ENCODE assay signal across 29 mouse cellular contexts in genomic region chr17:50191318-50191957, GRCm38 (mm10). TPM values are rescaled to one million over a fixed set of nuclear protein-coding genes. Genes with fewer than 3 reads are reported as not detected.
A peak's percentile ranks its signal among the peaks of the same experiment; 100 is the strongest.
DNase-seq lines count a peak whose midpoint lies in the region; ATAC-seq and TF ChIP-seq lines count a peak whose summit lies in the region.
"Had no signal": no experiment of that assay in that cellular context is flagged by ENCODE, and none has a peak within 500 bp of the region (broad histone marks: within the 10 kb centered on the region; RNA-seq: fewer than 3 reads in every experiment).

No protein-coding gene starts in this region.

- WGBS in midbrain, embryonic 15.5 days: 44% methylated on average over 9 of the region's 9 CpGs
- 53% methylated on average over 9 of the region's 9 CpGs for WGBS in midbrain, embryonic 10.5 days
- 54% methylated on average over 9 of the region's 9 CpGs for WGBS in neural tube, embryonic 15.5 days

- no peak for TF ChIP-seq EP300 in MEL (IDR thresholded peaks at IDR 0.05; ENCODE audit: low read depth in 1 of 2, low read length in 2 of 2)

- H3K79me2 ChIP-seq in MEL (ENCODE audit: control insufficient read depth, insufficient read depth, low read length, poor library complexity): peaks cover 37% of the 10 kb centered on the region

- H3K9ac ChIP-seq in midbrain, embryonic 15.5 days: no peak overlapping the region
- peak overlapping the region; percentile 83; the same call in 1 of the 2 replicates for H3K9ac ChIP-seq in MEL (ENCODE audit: control insufficient read depth, low read depth, low read length, poor library complexity, severe bottlenecking)
- H3K9ac ChIP-seq in neural tube, embryonic 15.5 days (replicated peaks): no peak overlapping the region
- H3K9ac ChIP-seq: embryonic facial prominence, embryonic 12.5 days; intestine, embryonic 15.5 days had no signal

- DNase-seq in heart, adult 11 months: peak; percentile 90
- no peak for DNase-seq in heart, postnatal 4 days
- DNase-seq in midbrain, embryonic 10.5 days (ENCODE audit: low spot score): no peak
- DNase-seq in MEL (ENCODE audit: low read depth, low spot score): no peak
- DNase-seq in kidney, postnatal 25 days: no peak
- DNase-seq: adrenal gland, adult 2 months; adrenal gland, postnatal 36 days; cerebellum, adult 2 months; heart, postnatal 36 days; kidney, adult 8-10 months; layer of hippocampus, postnatal 36 days; left cerebral cortex, postnatal 4 days; liver, embryonic 13.5 days; lung, adult 18-20 months; right cerebral cortex, postnatal 4 days; thymus, postnatal 4 days had no signal

- H3K27ac ChIP-seq in midbrain, embryonic 15.5 days: no peak overlapping the region
- H3K27ac ChIP-seq in midbrain, embryonic 10.5 days (replicated peaks): no peak overlapping the region
- no peak overlapping the region for H3K27ac ChIP-seq in MEL (ENCODE audit: control insufficient read depth, low read depth, low read length)
- no peak overlapping the region for H3K27ac ChIP-seq in neural tube, embryonic 15.5 days (replicated peaks)
- H3K27ac ChIP-seq: embryonic facial prominence, embryonic 12.5 days; hindbrain, postnatal 0 days; intestine, embryonic 15.5 days; kidney, postnatal 0 days; liver, embryonic 13.5 days; stomach, postnatal 0 days had no signal

- no peaks in the 10 kb centered on the region for H3K36me3 ChIP-seq in midbrain, embryonic 15.5 days (replicated peaks)
- no peaks in the 10 kb centered on the region for H3K36me3 ChIP-seq in midbrain, embryonic 10.5 days
- peaks cover 4 to 13% of the 10 kb centered on the region in 2 experiments; a peak in 3 of 4 replicates for H3K36me3 ChIP-seq in MEL (ENCODE audit: control insufficient read depth in 1 of 2, insufficient read depth in 2 of 2, low read length in 2 of 2)
- H3K36me3 ChIP-seq in neural tube, embryonic 15.5 days: no peaks in the 10 kb centered on the region
- H3K36me3 ChIP-seq: embryonic facial prominence, embryonic 12.5 days; heart, embryonic 10.5 days; heart, embryonic 15.5 days; intestine, embryonic 15.5 days; liver, embryonic 13.5 days had no signal

- no peak for ATAC-seq in midbrain, embryonic 15.5 days (replicated peaks)
- ATAC-seq in neural tube, embryonic 15.5 days (ENCODE audit: low FRiP score): no peak
- ATAC-seq: activated CD4-positive, CD25-positive, alpha-beta regulatory T cell, adult 4 months; CD4-positive, CD25-positive, alpha-beta regulatory T cell, adult 4 months; forebrain, embryonic 16.5 days; lung, postnatal 0 days had no signal

- no peak for TF ChIP-seq POLR2A in MEL (IDR thresholded peaks at IDR 0.05; ENCODE audit: control insufficient read depth in 1 of 2, insufficient read depth in 1 of 2, low read depth in 1 of 2, low read length in 2 of 2, poor library complexity in 1 of 2)

- peaks cover 29% of the 10 kb centered on the region for H3K4me1 ChIP-seq in midbrain, embryonic 15.5 days
- peaks cover 33% of the 10 kb centered on the region for H3K4me1 ChIP-seq in midbrain, embryonic 10.5 days
- peaks cover 12 to 26% of the 10 kb centered on the region in 2 experiments for H3K4me1 ChIP-seq in MEL (ENCODE audit: control insufficient read depth in 1 of 2, insufficient read depth in 2 of 2, low read length in 2 of 2)
- H3K4me1 ChIP-seq in neural tube, embryonic 15.5 days: peaks cover 43% of the 10 kb centered on the region

- H3K27me3 ChIP-seq in midbrain, embryonic 15.5 days (replicated peaks): peaks cover 26% of the 10 kb centered on the region
- peaks cover 79% of the 10 kb centered on the region for H3K27me3 ChIP-seq in midbrain, embryonic 10.5 days (ENCODE audit: low read depth, poor library complexity, severe bottlenecking)
- no peaks in the 10 kb centered on the region for H3K27me3 ChIP-seq in MEL (ENCODE audit: control insufficient read depth in 1 of 2, insufficient read depth in 2 of 2, low read length in 2 of 2)
- peaks cover 16% of the 10 kb centered on the region for H3K27me3 ChIP-seq in neural tube, embryonic 15.5 days (replicated peaks)
- H3K27me3 ChIP-seq: heart, embryonic 15.5 days had no signal

- no peak for TF ChIP-seq CTCF in MEL (IDR thresholded peaks at IDR 0.05 in 2 of 3, conservative IDR thresholded peaks at IDR 0.05 in 1 of 3; ENCODE audit: control insufficient read depth in 1 of 3, insufficient read depth in 1 of 3, low read depth in 2 of 3, low read length in 3 of 3, poor library complexity in 1 of 3, severe bottlenecking in 1 of 3)

- TF ChIP-seq RAD21 in MEL (IDR thresholded peaks at IDR 0.05; ENCODE audit: low read depth, low read length): no peak

- H3K9me3 ChIP-seq in midbrain, embryonic 15.5 days: no peaks in the 10 kb centered on the region
- no peaks in the 10 kb centered on the region for H3K9me3 ChIP-seq in midbrain, embryonic 10.5 days (replicated peaks)
- no peaks in the 10 kb centered on the region for H3K9me3 ChIP-seq in MEL (replicated peaks; ENCODE audit: insufficient read depth, low read length)
- no peaks in the 10 kb centered on the region for H3K9me3 ChIP-seq in neural tube, embryonic 15.5 days (replicated peaks)
- H3K9me3 ChIP-seq: embryonic facial prominence, embryonic 12.5 days; heart, embryonic 10.5 days; heart, embryonic 15.5 days; intestine, embryonic 15.5 days; liver, embryonic 13.5 days had no signal

- peak overlapping the region; percentile 99; the same call in 1 of the 2 replicates for H3K4me2 ChIP-seq in midbrain, embryonic 15.5 days
- H3K4me2 ChIP-seq in neural tube, embryonic 15.5 days: peak overlapping the region; percentile 100; the same call in 1 of the 2 replicates

- no peak overlapping the region for H3K4me3 ChIP-seq in midbrain, embryonic 15.5 days
- H3K4me3 ChIP-seq in midbrain, embryonic 10.5 days: no peak overlapping the region
- H3K4me3 ChIP-seq in MEL (ENCODE audit: control insufficient read depth in 1 of 2, insufficient read depth in 1 of 2, low read depth in 2 of 2, low read length in 2 of 2): no peak overlapping the region; a peak in 1 of 4 replicates
- no peak overlapping the region for H3K4me3 ChIP-seq in neural tube, embryonic 15.5 days (replicated peaks)

TF ChIP-seq in MEL, 35 proteins besides CTCF, POLR2A, EP300 and RAD21:
- TF ChIP-seq MAZ (IDR thresholded peaks at IDR 0.05; ENCODE audit: low read depth, low read length): no peak
- no peak for TF ChIP-seq MYC (IDR thresholded peaks at IDR 0.05; ENCODE audit: low read depth, low read length)
- TF ChIP-seq TCF12 (IDR thresholded peaks at IDR 0.05; ENCODE audit: low read depth, low read length): no peak
- no peak for TF ChIP-seq RCOR1 (IDR thresholded peaks at IDR 0.05; ENCODE audit: low read depth, low read length)
- no peak for TF ChIP-seq MAFK (IDR thresholded peaks at IDR 0.05; ENCODE audit: borderline replicate concordance, low read depth, low read length)
- no peak for TF ChIP-seq POLR2AphosphoS5 (IDR thresholded peaks at IDR 0.05; ENCODE audit: borderline replicate concordance, low read depth, low read length)
- no peak for TF ChIP-seq GATA1 (IDR thresholded peaks at IDR 0.05; ENCODE audit: low read depth, low read length)
- no peak for TF ChIP-seq ZC3H11A (IDR thresholded peaks at IDR 0.05; ENCODE audit: low read depth, low read length)
- TF ChIP-seq USF2 (IDR thresholded peaks at IDR 0.05; ENCODE audit: borderline replicate concordance in 1 of 2, insufficient read depth in 1 of 2, low read depth in 1 of 2, low read length in 2 of 2): no peak
- TF ChIP-seq UBTF (IDR thresholded peaks at IDR 0.05; ENCODE audit: borderline replicate concordance, insufficient read depth, low read depth, low read length): no peak
- no peak for TF ChIP-seq TAL1 (IDR thresholded peaks at IDR 0.05; ENCODE audit: low read length)
- no peak for TF ChIP-seq BHLHE40 (IDR thresholded peaks at IDR 0.05; ENCODE audit: borderline replicate concordance, low read depth, low read length)
TF ChIP-seq in MEL: peak in this region for 0.

RNA-seq across cellular contexts. Expression of gene Rftn1, which starts 1.0 kb away (rescaled TPM):
- 10 to 100 TPM; 70.3 to 80.9 TPM for total RNA-seq in heart, postnatal 4 days (2021)
- polyA plus RNA-seq in midbrain, embryonic 15.5 days (2015; fragmentation: Nextera tagmentation; extraction: Ambion mirVana): 20.9 and 27.4 TPM in 2 replicates
- polyA plus RNA-seq in midbrain, embryonic 10.5 days (2016; fragmentation: Nextera tagmentation; extraction: Ambion mirVana): 4.2 and 4.9 TPM in 2 replicates
- 69.1 and 70.2 TPM in 2 replicates for total RNA-seq in MEL (2012; rRNA removed)
- polyA plus RNA-seq in MEL (2012; ENCODE audit: insufficient read depth in 1 of 2, insufficient read length in 2 of 2, low read depth in 1 of 2, low replicate concordance in 2 of 2, missing spikeins in 1 of 2): 10 to 100 TPM in 1 of 2 experiments, not detected in 1; 76.1 TPM
- 17.9 and 20.2 TPM in 2 replicates for polyA plus RNA-seq in neural tube, embryonic 15.5 days (2015; fragmentation: Nextera tagmentation; extraction: Ambion mirVana)
